Mouse (Mus musculus) heart, embryonic 13.5 days (tissue): ENCODE results near the gene Vav2. TPM values are rescaled to one million over a fixed set of nuclear protein-coding genes. Genes with fewer than 3 reads are reported as not detected.

Source experiments
- ATAC-seq: fragments of 200-750 bp; cut with Nextera tagmentation; 2 replicates; pipeline ENCODE4 v1.8.0; 2017; ENCODE audit warnings: moderate TSS enrichment; ENCODE audit not compliant: insufficient number of reproducible peaks, low FRiP score, low TSS enrichment; ENCODE audit errors: extremely low read depth
- H3K27ac ChIP-seq: fragments of 300-500 bp; sonication (generic); replicated peaks from 2 replicates; pipeline ENCODE4 v1.5.1; 2015; ENCODE audit warnings: moderate library complexity, mild to moderate bottlenecking, inconsistent platforms
- H3K27me3 ChIP-seq: fragments of 300-500 bp; sonication (generic); replicated peaks from 2 replicates; pipeline ENCODE4 v1.6.1; 2015; ENCODE audit warnings: mild to moderate bottlenecking, inconsistent platforms
- H3K36me3 ChIP-seq: fragments of 300-500 bp; sonication (generic); 2 replicates; pipeline ENCODE4 v1.6.1; 2015; ENCODE audit warnings: mild to moderate bottlenecking, inconsistent platforms
- H3K4me1 ChIP-seq: fragments of 300-500 bp; sonication (generic); 2 replicates; pipeline ENCODE4 v1.6.1; 2015; ENCODE audit warnings: inconsistent platforms
- H3K4me2 ChIP-seq: fragments of 300-500 bp; sonication (generic); 2 replicates; pipeline ENCODE4 v1.6.1; 2015; ENCODE audit warnings: inconsistent platforms, mild to moderate bottlenecking, moderate library complexity
- H3K4me3 ChIP-seq: fragments of 300-500 bp; sonication (generic); 2 replicates; pipeline ENCODE4 v1.5.1; 2015; ENCODE audit warnings: moderate library complexity, mild to moderate bottlenecking, inconsistent platforms
- H3K9ac ChIP-seq: fragments of 300-500 bp; sonication (generic); 2 replicates; pipeline ENCODE4 v1.6.1; 2015; ENCODE audit warnings: inconsistent platforms, mild to moderate bottlenecking, moderate library complexity
- H3K9me3 ChIP-seq: fragments of 300-500 bp; sonication (generic); 2 replicates; pipeline ENCODE4 v1.6.1; 2016; ENCODE audit warnings: inconsistent platforms
- WGBS: fragments of 180-500 bp; shearing (Covaris S2); methylation state at CpG from one replicate; pipeline ENCODE4 v1.1.7; 2015; ENCODE audit warnings: mixed read lengths; 5-methylcytosine and 5-hydroxymethylcytosine counted together
- polyA plus RNA-seq: library from polyadenylated mRNA; unstranded; fragments of >200 nt; fragmentation: Nextera tagmentation; extraction: Ambion mirVana; gene quantifications from 2 replicates; pipeline ENCODE4 v1.2.1, GENCODE M21; 2015

Gene Vav2
- polyA plus RNA-seq, 1 experiment from 2014 or later = 2.7 TPM

DNA sequence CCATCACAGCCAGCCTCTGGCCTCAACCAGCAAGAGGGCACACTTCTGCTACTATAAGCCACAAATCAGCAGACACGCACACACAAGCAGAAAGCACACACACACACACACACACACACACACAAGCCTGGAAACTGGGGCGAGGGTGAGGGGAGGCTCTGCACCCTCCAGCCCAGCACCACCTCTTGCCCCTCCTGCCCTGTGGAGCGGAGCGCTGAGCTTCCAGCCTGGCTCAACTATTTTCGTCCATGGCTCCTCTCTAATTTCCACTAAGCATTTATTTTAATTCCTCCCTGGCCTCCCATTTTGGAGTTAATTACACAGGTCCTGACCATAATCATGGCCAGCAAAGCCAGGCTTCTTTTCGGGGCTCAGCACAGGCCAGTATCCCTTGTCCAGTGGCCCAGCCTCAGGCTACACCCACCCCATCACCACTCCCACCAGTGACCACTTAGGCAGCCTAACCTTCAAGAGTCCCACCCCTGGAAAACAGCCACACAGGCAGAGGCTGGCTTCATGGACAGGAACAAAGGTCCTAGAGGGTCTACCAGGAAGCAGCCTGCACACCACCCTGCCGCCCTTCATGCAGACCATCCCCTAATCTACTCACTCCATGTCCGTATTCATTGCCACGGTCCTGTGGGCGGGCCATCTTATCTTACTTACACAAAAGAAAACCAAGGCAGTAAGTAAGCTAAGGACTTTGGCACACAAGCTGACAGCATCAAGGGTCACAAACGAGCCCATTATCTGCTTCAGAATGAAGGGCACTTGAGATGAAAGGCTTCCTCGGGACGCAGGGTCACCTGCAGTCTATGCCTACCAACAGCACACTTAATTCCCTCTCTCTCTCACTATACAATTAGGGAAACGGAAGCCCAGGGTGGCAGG lies 37.3 kb downstream of the Vav2 start:
- H3K27me3 ChIP-seq = peaks cover 30% of the 10 kb centered on the region; the same call in 1 of the 2 replicates
- ATAC-seq = no peak
- no peak overlapping the region for H3K4me2 ChIP-seq
- no peak overlapping the region for H3K4me3 ChIP-seq
- peaks cover 7% of the 10 kb centered on the region; the same call in 1 of the 2 replicates for H3K36me3 ChIP-seq
- 34% methylated on average over 14 of the region's 14 CpGs for WGBS
- peaks cover 4% of the 10 kb centered on the region; the same call in 1 of the 2 replicates for H3K9me3 ChIP-seq
- no peak overlapping the region for H3K9ac ChIP-seq
- peaks cover 48% of the 10 kb centered on the region for H3K4me1 ChIP-seq
- no peak overlapping the region; the same call in 1 of the 2 replicates for H3K27ac ChIP-seq

GRCm38 (mm10) chr2:27387209-27387608 lies 39.6 kb downstream of the Vav2 start:
- Histone ChIP-seq H3K9me3 (peaks cover 4% of the 10 kb centered on the region; the same call in 1 of the 2 replicates), H3K9ac (no peak overlapping the region), H3K4me2 (no peak overlapping the region), H3K36me3 (peaks cover 7% of the 10 kb centered on the region; the same call in 1 of the 2 replicates), H3K27ac (no peak overlapping the region), H3K4me3 (no peak overlapping the region), H3K27me3 (peaks cover 18% of the 10 kb centered on the region; the same call in 1 of the 2 replicates), H3K4me1 (peaks cover 34% of the 10 kb centered on the region)
- ATAC-seq = no peak
- WGBS = 96% methylated on average over 1 of the region's 1 CpGs

- 45% methylated on average over 4 of the region's 4 CpGs for WGBS
- no peaks in the 10 kb centered on the region for H3K9me3 ChIP-seq
- H3K27me3 ChIP-seq = peaks cover 25% of the 10 kb centered on the region; the same call in 1 of the 2 replicates
- no peak for ATAC-seq
- peaks cover 2% of the 10 kb centered on the region; the same call in 1 of the 2 replicates for H3K36me3 ChIP-seq
- no peak overlapping the region for H3K9ac ChIP-seq
- H3K27ac ChIP-seq = peak overlapping the region; percentile 78
- peaks cover 43% of the 10 kb centered on the region for H3K4me1 ChIP-seq
- no peak overlapping the region for H3K4me2 ChIP-seq
- no peak overlapping the region for H3K4me3 ChIP-seq
These were observed 45.1 kb downstream of the Vav2 start for GRCm38 (mm10) chr2:27381698-27382097.

DNA sequence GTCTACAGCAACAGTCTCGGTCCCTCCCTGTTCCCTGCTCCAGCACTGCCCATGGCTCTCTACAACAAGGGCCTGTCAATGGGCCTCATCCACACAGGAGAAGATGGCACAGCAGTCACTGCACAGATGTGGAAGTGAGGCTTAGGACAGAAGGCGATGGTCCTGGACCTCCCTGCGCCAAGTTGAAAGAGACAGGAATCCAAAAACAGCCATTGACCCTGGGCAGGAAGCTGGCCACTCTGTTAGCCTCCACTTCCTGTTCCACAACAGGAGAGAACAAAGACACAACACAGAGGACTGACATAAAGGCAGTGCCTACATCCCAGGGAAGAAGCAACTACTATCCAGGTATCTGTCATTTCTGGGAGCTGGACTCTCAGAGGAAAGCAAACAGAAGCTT lies 45.6 kb downstream of the Vav2 start:
- WGBS = 82% methylated on average over 3 of the region's 3 CpGs
- peaks cover 25% of the 10 kb centered on the region; the same call in 1 of the 2 replicates for H3K27me3 ChIP-seq
- H3K36me3 ChIP-seq = peaks cover 2% of the 10 kb centered on the region; the same call in 1 of the 2 replicates
- no peak overlapping the region for H3K9ac ChIP-seq
- no peak overlapping the region for H3K4me2 ChIP-seq
- H3K27ac ChIP-seq = peak overlapping the region; percentile 78
- no peak overlapping the region for H3K4me3 ChIP-seq
- no peak for ATAC-seq
- peaks cover 43% of the 10 kb centered on the region for H3K4me1 ChIP-seq
- no peaks in the 10 kb centered on the region for H3K9me3 ChIP-seq

DNA sequence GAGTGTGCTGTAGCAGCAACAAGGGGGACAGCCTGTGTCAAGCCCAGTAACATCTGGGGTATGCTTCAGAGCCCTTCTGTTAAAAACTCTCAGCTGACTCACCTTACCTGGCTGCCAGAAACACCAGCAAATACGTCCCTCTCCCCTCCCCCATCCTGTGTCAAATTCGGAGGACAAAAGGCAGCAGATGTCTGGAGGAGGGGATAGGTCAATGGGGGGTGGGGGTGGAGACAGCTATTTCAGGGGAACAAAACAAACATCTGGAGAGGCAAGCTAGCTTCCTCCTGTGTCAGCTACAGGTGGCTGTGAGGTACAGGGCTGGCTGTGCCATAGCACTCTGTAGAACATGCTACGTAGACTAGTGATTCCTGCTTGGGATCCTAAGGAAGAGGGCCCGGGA lies 49.0 kb downstream of the Vav2 start:
- no peak for ATAC-seq
- Histone ChIP-seq H3K36me3 (no peaks in the 10 kb centered on the region), H3K27ac (no peak overlapping the region), H3K9ac (no peak overlapping the region), H3K4me2 (no peak overlapping the region), H3K9me3 (no peaks in the 10 kb centered on the region), H3K27me3 (peaks cover 12% of the 10 kb centered on the region; the same call in 1 of the 2 replicates), H3K4me3 (no peak overlapping the region), H3K4me1 (peaks cover 54% of the 10 kb centered on the region)
- WGBS = 36% methylated on average over 4 of the region's 4 CpGs

GRCm38 (mm10) chr2:27377164-27377563 lies 49.7 kb downstream of the Vav2 start:
- no peak for ATAC-seq
- WGBS = 78% methylated on average over 8 of the region's 8 CpGs
- Histone ChIP-seq H3K4me3 (no peak overlapping the region), H3K9ac (no peak overlapping the region), H3K4me2 (no peak overlapping the region), H3K9me3 (no peaks in the 10 kb centered on the region), H3K36me3 (no peaks in the 10 kb centered on the region), H3K27me3 (peaks cover 12% of the 10 kb centered on the region; the same call in 1 of the 2 replicates), H3K4me1 (peaks cover 56% of the 10 kb centered on the region), H3K27ac (no peak overlapping the region)

- Histone ChIP-seq H3K4me3 (no peak overlapping the region), H3K36me3 (no peaks in the 10 kb centered on the region), H3K4me2 (no peak overlapping the region), H3K27ac (no peak overlapping the region), H3K9ac (no peak overlapping the region), H3K27me3 (peaks cover 12% of the 10 kb centered on the region; the same call in 1 of the 2 replicates), H3K9me3 (no peaks in the 10 kb centered on the region), H3K4me1 (peaks cover 37% of the 10 kb centered on the region)
- 52% methylated on average over 3 of the region's 3 CpGs for WGBS
- no peak for ATAC-seq
These were observed 51.7 kb downstream of the Vav2 start for GRCm38 (mm10) chr2:27375141-27375540.

DNA sequence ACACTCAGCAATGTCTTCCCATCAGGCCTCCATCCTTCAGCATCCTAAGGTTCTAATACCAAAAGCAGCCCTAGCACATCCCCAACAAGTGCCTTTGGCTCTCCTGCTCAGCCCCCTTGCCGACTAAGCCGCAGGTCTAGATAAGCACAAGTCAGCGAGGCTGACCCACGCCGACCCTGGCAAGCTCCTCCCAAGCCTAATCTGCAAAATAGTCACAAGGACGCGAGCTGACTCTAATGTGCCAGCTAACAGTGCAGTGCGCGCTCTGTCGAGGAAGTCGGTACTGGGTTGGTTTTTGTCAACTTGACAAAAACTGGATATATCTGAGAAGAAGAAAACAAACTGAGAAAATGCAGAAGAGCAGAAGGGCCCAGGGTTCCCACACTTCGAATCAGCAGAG lies 53.5 kb downstream of the Vav2 start:
- Histone ChIP-seq H3K4me1 (peaks cover 22% of the 10 kb centered on the region), H3K27me3 (peaks cover 6% of the 10 kb centered on the region; the same call in 1 of the 2 replicates), H3K9me3 (no peaks in the 10 kb centered on the region), H3K9ac (peak overlapping the region; percentile 29; the same call in 1 of the 2 replicates), H3K36me3 (no peaks in the 10 kb centered on the region), H3K4me3 (no peak overlapping the region), H3K27ac (no peak overlapping the region), H3K4me2 (peak overlapping the region; percentile 31)
- 0 out of 2 replicates have a peak, but pooled peaks have one; percentile 52 for ATAC-seq
- WGBS = 4% methylated on average over 12 of the region's 12 CpGs

DNA sequence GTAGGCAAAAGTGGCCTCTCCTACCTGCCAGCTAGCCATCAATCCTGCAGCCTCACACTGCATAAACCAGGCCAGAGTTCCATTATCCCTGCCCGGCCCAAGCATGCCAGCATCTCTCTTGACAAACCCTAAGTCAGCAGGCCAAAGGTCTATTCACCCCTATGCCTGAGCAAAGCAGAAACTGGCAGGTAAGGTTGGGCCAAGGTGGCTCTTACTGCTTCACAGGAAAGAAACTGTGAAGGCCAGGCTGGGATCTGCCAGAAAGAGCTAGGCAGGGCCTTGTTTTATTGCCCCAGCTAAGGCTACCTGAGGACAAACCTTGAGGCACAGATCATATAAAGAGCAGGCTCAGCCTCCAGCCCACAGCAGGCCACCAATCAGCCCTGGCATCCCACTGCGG lies 55.4 kb downstream of the Vav2 start:
- H3K9ac ChIP-seq = no peak overlapping the region
- no peaks in the 10 kb centered on the region for H3K36me3 ChIP-seq
- peaks cover 15% of the 10 kb centered on the region for H3K4me1 ChIP-seq
- no peak overlapping the region for H3K27ac ChIP-seq
- 84% methylated on average over 2 of the region's 2 CpGs for WGBS
- H3K4me3 ChIP-seq = no peak overlapping the region
- H3K4me2 ChIP-seq = no peak overlapping the region
- H3K9me3 ChIP-seq = no peaks in the 10 kb centered on the region
- H3K27me3 ChIP-seq = no peaks in the 10 kb centered on the region
- ATAC-seq = no peak

DNA sequence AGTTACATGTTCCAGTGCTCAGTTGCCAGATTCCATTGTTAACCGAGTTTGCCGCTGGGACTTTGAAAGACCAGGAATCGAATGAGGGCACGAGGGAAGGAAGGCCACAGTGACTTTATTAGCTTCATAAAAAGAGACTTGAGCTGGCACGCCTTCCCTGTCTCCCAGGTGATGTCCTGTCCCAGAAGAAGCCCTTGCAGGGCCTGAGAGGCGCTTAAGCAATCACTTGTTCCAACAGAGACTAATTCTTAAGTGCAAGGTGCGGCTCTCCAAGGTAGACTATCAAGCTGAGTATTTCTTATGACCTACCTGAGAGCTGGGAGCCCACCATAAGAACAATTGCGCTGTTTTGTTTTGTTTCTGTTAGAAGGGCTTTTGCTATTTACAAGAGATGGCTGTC lies 57.9 kb downstream of the Vav2 start:
- Histone ChIP-seq H3K27me3 (no peaks in the 10 kb centered on the region), H3K9ac (no peak overlapping the region), H3K27ac (no peak overlapping the region), H3K4me1 (peaks cover 15% of the 10 kb centered on the region), H3K4me2 (no peak overlapping the region), H3K9me3 (no peaks in the 10 kb centered on the region), H3K4me3 (no peak overlapping the region), H3K36me3 (no peaks in the 10 kb centered on the region)
- ATAC-seq = no peak
- 83% methylated on average over 8 of the region's 8 CpGs for WGBS

- Histone ChIP-seq H3K27ac (no peak overlapping the region), H3K4me2 (no peak overlapping the region), H3K27me3 (no peaks in the 10 kb centered on the region), H3K9me3 (no peaks in the 10 kb centered on the region), H3K4me1 (no peaks in the 10 kb centered on the region), H3K9ac (no peak overlapping the region), H3K4me3 (no peak overlapping the region), H3K36me3 (no peaks in the 10 kb centered on the region)
- ATAC-seq = no peak
- WGBS = 80% methylated on average over 4 of the region's 4 CpGs
These were observed 61.5 kb downstream of the Vav2 start for GRCm38 (mm10) chr2:27365296-27365695.
